Mouse (Mus musculus) thymus, adult 2 months (tissue): ENCODE measurements around the gene Zfp771. TPM values are rescaled to one million over a fixed set of nuclear protein-coding genes. Genes with fewer than 3 reads are reported as not detected.
A peak's percentile ranks its signal among the peaks of the same experiment; 100 is the strongest.

Source experiments
- DNase-seq: peaks from one replicate; pipeline ENCODE4 v3.0.0; 2021
- H3K27ac ChIP-seq: fragments of 200-500 bp; 2 replicates; pipeline ENCODE4 v1.5.1; 2012; ENCODE audit warnings: low read length, control low read depth; ENCODE audit not compliant: control insufficient read depth, insufficient read depth
- H3K27me3 ChIP-seq: fragments of 200-500 bp; 2 replicates; pipeline ENCODE4 v1.6.1; 2012; ENCODE audit warnings: mild to moderate bottlenecking, low read length, moderate library complexity, mixed read lengths; ENCODE audit not compliant: control insufficient read depth, insufficient read depth
- H3K36me3 ChIP-seq: fragments of 200-500 bp; 2 replicates; pipeline ENCODE4 v1.6.1; 2012; ENCODE audit warnings: mild to moderate bottlenecking, low read length, moderate library complexity; ENCODE audit not compliant: control insufficient read depth, insufficient read depth
- H3K4me1 ChIP-seq: fragments of 200-500 bp; replicated peaks from 2 replicates; pipeline ENCODE4 v1.6.1; 2012; ENCODE audit warnings: low read length; ENCODE audit not compliant: control insufficient read depth, insufficient read depth
- H3K4me3 ChIP-seq: fragments of 200-500 bp; 2 replicates; pipeline ENCODE4 v1.5.1; 2012; ENCODE audit warnings: mild to moderate bottlenecking, low read length, control low read depth, moderate library complexity; ENCODE audit not compliant: control insufficient read depth, insufficient read depth
- CTCF ChIP-seq: fragments of 200-500 bp; IDR thresholded peaks from 2 replicates; pipeline ENCODE4 v1.5.1; 2012; ENCODE audit warnings: mild to moderate bottlenecking, control low read depth, low read length, moderate library complexity, borderline replicate concordance; ENCODE audit not compliant: control insufficient read depth, poor library complexity, insufficient read depth; ENCODE audit errors: extremely low read depth
- POLR2A ChIP-seq: fragments of 200-500 bp; IDR thresholded peaks from 2 replicates; pipeline ENCODE4 v1.6.1; 2012; ENCODE audit warnings: mild to moderate bottlenecking, low read length, control low read depth, moderate library complexity; ENCODE audit not compliant: control insufficient read depth, poor library complexity, insufficient read depth; ENCODE audit errors: extremely low read depth
- WGBS: fragments of 180-500 bp; shearing (Covaris S2); methylation state at CpG from one replicate; pipeline ENCODE4 v1.1.7; 2018; 5-methylcytosine and 5-hydroxymethylcytosine counted together
- polyA plus RNA-seq: library from polyadenylated mRNA; depleted of rRNA; stranded (reverse); fragments of >200 nt; gene quantifications from 2 replicates; pipeline ENCODE4 v1.2.3, GENCODE M21; 2012

Zfp771 gene
- polyA plus RNA-seq, 1 experiment: 91.3 TPM

- Histone ChIP-seq H3K36me3 (no peaks in the 10 kb centered on the region), H3K27ac (no peak overlapping the region), H3K4me1 (peaks cover 7% of the 10 kb centered on the region), H3K4me3 (no peak overlapping the region), H3K27me3 (no peaks in the 10 kb centered on the region)
- 80% methylated on average over 2 of the region's 2 CpGs for WGBS
- TF ChIP-seq POLR2A (no peak), CTCF (no peak)
- DNase-seq: peak; percentile 58
These were observed 8.3 kb downstream of the Zfp771 start for GRCm38 (mm10) chr7:127252414-127252813.

- Histone ChIP-seq H3K36me3 (no peaks in the 10 kb centered on the region), H3K27ac (no peak overlapping the region), H3K27me3 (no peaks in the 10 kb centered on the region), H3K4me3 (peak overlapping the region; percentile 64), H3K4me1 (peaks cover 7% of the 10 kb centered on the region)
- WGBS: 77% methylated on average over 6 of the region's 6 CpGs
- TF ChIP-seq POLR2A (no peak), CTCF (no peak)
- no peak for DNase-seq
These were observed 9.3 kb downstream of the Zfp771 start for GRCm38 (mm10) chr7:127253341-127253740.

- Histone ChIP-seq H3K27me3 (no peaks in the 10 kb centered on the region), H3K27ac (0 out of 2 replicates have a peak overlapping the region, but pooled peaks have one; percentile 28), H3K4me3 (peak overlapping the region; percentile 71), H3K36me3 (no peaks in the 10 kb centered on the region), H3K4me1 (peaks cover 7% of the 10 kb centered on the region)
- peak; percentile 95 for DNase-seq
- under 1% methylated on average over 135 of the region's 136 CpGs for WGBS
- peak; percentile 58 for TF ChIP-seq POLR2A
- peak; percentile 39; the same call in 1 of the 2 replicates for TF ChIP-seq CTCF
These were observed 10.0 kb downstream of the Zfp771 start for GRCm38 (mm10) chr7:127253821-127254769.

GRCm38 (mm10) chr7:127255008-127255407 is 10.9 kb downstream of the Zfp771 start:
- 18% methylated on average over 4 of the region's 4 CpGs for WGBS
- Histone ChIP-seq H3K27me3 (no peaks in the 10 kb centered on the region), H3K36me3 (no peaks in the 10 kb centered on the region), H3K4me3 (no peak overlapping the region), H3K27ac (no peak overlapping the region), H3K4me1 (peaks cover 7% of the 10 kb centered on the region)
- DNase-seq: no peak
- TF ChIP-seq CTCF: no peak
- TF ChIP-seq POLR2A: no peak

GRCm38 (mm10) chr7:127255965-127256364 is 11.9 kb downstream of the Zfp771 start:
- Histone ChIP-seq H3K27me3 (no peaks in the 10 kb centered on the region), H3K4me1 (peaks cover 10% of the 10 kb centered on the region), H3K4me3 (no peak overlapping the region), H3K27ac (no peak overlapping the region), H3K36me3 (no peaks in the 10 kb centered on the region)
- 95% methylated on average over 2 of the region's 2 CpGs for WGBS
- TF ChIP-seq POLR2A (no peak), CTCF (no peak)
- DNase-seq: no peak

- Histone ChIP-seq H3K27ac (no peak overlapping the region), H3K4me1 (peaks cover 10% of the 10 kb centered on the region), H3K36me3 (no peaks in the 10 kb centered on the region), H3K4me3 (no peak overlapping the region), H3K27me3 (no peaks in the 10 kb centered on the region)
- DNase-seq: no peak
- WGBS: 88% methylated on average over 5 of the region's 5 CpGs
- TF ChIP-seq POLR2A (no peak), CTCF (no peak)
These were observed 12.4 kb downstream of the Zfp771 start for GRCm38 (mm10) chr7:127256518-127256917.
